Mouse (Mus musculus) brown adipose tissue, adult 24 weeks (tissue): Measurements from ENCODE around the gene Ptprh. TPM values are rescaled to one million over a fixed set of nuclear protein-coding genes. Genes with fewer than 3 reads are reported as not detected.
"Not testable (repeated sequence)": the region's sequence is repeated elsewhere in the genome, so short reads cannot be mapped to it uniquely, and the experiment has no call there.

Source experiments
- H3K27ac ChIP-seq: fragments of 200-500 bp; replicated peaks from 2 replicates; pipeline ENCODE4 v1.5.1; 2012; ENCODE audit warnings: low read depth, mild to moderate bottlenecking, low read length
- H3K4me1 ChIP-seq: fragments of 200-500 bp; 2 replicates; pipeline ENCODE4 v1.6.1; 2012; ENCODE audit warnings: low read length, mixed read lengths; ENCODE audit not compliant: control insufficient read depth, insufficient read depth, insufficient read length
- H3K4me3 ChIP-seq: fragments of 200-500 bp; 2 replicates; pipeline ENCODE4 v1.5.1; 2012; ENCODE audit warnings: low read depth, mild to moderate bottlenecking, low read length, moderate library complexity; ENCODE audit not compliant: insufficient read depth
- polyA plus RNA-seq: library from polyadenylated mRNA; stranded (reverse); fragments of >200 nt; gene quantifications from 2 replicates; pipeline ENCODE4 v1.2.4, GENCODE M21; 2012; ENCODE audit not compliant: missing spikeins, insufficient read depth, insufficient read length

The Ptprh gene
- polyA plus RNA-seq, 1 experiment = not detected

- Histone ChIP-seq H3K4me1 (no peaks in the 10 kb centered on the region), H3K4me3 (no peak overlapping the region), H3K27ac (no peak overlapping the region)
Measured at GRCm38 (mm10) chr7:4623544-4624189, 19.8 kb upstream of the Ptprh start.

GRCm38 (mm10) chr7:4619979-4620378 lies 16.1 kb upstream of the Ptprh start:
- H3K4me1 ChIP-seq = no peaks in the 10 kb centered on the region
- no peak overlapping the region for H3K4me3 ChIP-seq
- no peak overlapping the region for H3K27ac ChIP-seq

- no peaks in the 10 kb centered on the region for H3K4me1 ChIP-seq
- H3K4me3 ChIP-seq = no peak overlapping the region
- H3K27ac ChIP-seq = no peak overlapping the region
Measured at GRCm38 (mm10) chr7:4613740-4614403, 10.0 kb upstream of the Ptprh start.

- no peak overlapping the region for H3K4me3 ChIP-seq
- no peak overlapping the region for H3K27ac ChIP-seq
- no peaks in the 10 kb centered on the region for H3K4me1 ChIP-seq
Measured at GRCm38 (mm10) chr7:4612956-4613355, 9.1 kb upstream of the Ptprh start.

GRCm38 (mm10) chr7:4612386-4612785 lies 8.5 kb upstream of the Ptprh start:
- no peak overlapping the region for H3K27ac ChIP-seq

GRCm38 (mm10) chr7:4611921-4612341 lies 8.1 kb upstream of the Ptprh start:
- Histone ChIP-seq H3K4me1 (no peaks in the 10 kb centered on the region), H3K4me3 (no peak overlapping the region), H3K27ac (no peak overlapping the region)

More at GRCm38 (mm10) chr7:4612386-4612785, 8.5 kb upstream of the Ptprh start:
- H3K4me3 ChIP-seq = no peak overlapping the region
- no peaks in the 10 kb centered on the region for H3K4me1 ChIP-seq

- no peaks in the 10 kb centered on the region for H3K4me1 ChIP-seq
- no peak overlapping the region for H3K27ac ChIP-seq
- H3K4me3 ChIP-seq = no peak overlapping the region
Measured at GRCm38 (mm10) chr7:4611511-4611910, 7.7 kb upstream of the Ptprh start.

GRCm38 (mm10) chr7:4608002-4608401 lies 4.2 kb upstream of the Ptprh start:
- Histone ChIP-seq H3K27ac (no peak overlapping the region), H3K4me1 (no peaks in the 10 kb centered on the region), H3K4me3 (no peak overlapping the region)

- Histone ChIP-seq H3K4me3 (no peak overlapping the region), H3K4me1 (no peaks in the 10 kb centered on the region), H3K27ac (no peak overlapping the region)
Measured at GRCm38 (mm10) chr7:4602969-4603368, 872 bp downstream of the Ptprh start.

GRCm38 (mm10) chr7:4597046-4597445 lies 6.8 kb downstream of the Ptprh start:
- not testable (repeated sequence) for H3K27ac ChIP-seq, H3K4me3 ChIP-seq, H3K4me1 ChIP-seq

- not testable (repeated sequence) for H3K4me3 ChIP-seq, H3K27ac ChIP-seq, H3K4me1 ChIP-seq
Measured at GRCm38 (mm10) chr7:4581481-4581880, 22.4 kb downstream of the Ptprh start.

- not testable (repeated sequence) for H3K27ac ChIP-seq, H3K4me3 ChIP-seq, H3K4me1 ChIP-seq
Measured at GRCm38 (mm10) chr7:4572361-4572760, 31.5 kb downstream of the Ptprh start.

- no peak overlapping the region for H3K27ac ChIP-seq
- no peaks in the 10 kb centered on the region for H3K4me1 ChIP-seq
- no peak overlapping the region for H3K4me3 ChIP-seq
Measured at GRCm38 (mm10) chr7:4562660-4563059, 41.2 kb downstream of the Ptprh start.

GRCm38 (mm10) chr7:4557167-4557560 lies 46.7 kb downstream of the Ptprh start:
- no peak overlapping the region for H3K4me3 ChIP-seq

GRCm38 (mm10) chr7:4556256-4557166 lies 47.3 kb downstream of the Ptprh start:
- no peak overlapping the region for H3K4me3 ChIP-seq
- no peaks in the 10 kb centered on the region for H3K4me1 ChIP-seq
- no peak overlapping the region for H3K27ac ChIP-seq

More at GRCm38 (mm10) chr7:4557167-4557560, 46.7 kb downstream of the Ptprh start:
- Histone ChIP-seq H3K27ac (no peak overlapping the region), H3K4me1 (no peaks in the 10 kb centered on the region)
